Mouse (Mus musculus): ENCODE measurements at regions not wholly inside any gene's neighbourhood (a gene's known extent, or its start where the extent isn't known, plus 50 kb on each side); places are given as distances from the start of the nearest gene placed in this dataset.
A peak's percentile ranks its signal among the peaks of the same experiment; 100 is the strongest.

DNA sequence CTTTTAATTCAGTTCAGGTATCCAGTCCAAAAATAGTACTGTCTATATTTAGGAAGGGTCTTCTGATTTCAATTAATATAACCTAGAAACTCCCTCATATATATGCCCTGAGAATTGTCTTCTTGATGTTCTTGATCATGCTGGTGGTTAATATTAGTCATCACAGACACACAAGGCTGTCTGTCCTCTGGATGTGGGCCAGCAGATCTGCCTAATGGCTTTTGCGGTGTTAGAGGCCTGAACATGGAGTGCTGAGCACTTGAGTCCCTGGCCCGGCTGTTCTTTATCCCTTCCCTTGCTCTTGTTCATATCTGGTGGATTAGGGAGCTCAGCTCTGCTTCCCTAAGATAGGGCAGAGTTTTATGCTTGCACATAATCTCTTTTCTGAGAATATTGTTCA, 315.5 kb upstream of the Cxcr4 start:
- peaks cover 6% of the 10 kb centered on the region; the same call in 1 of the 2 replicates for H3K4me1 ChIP-seq
- DNase-seq (ENCODE audit: extremely low spot score, low spot score), result no peak
- H3K4me3 ChIP-seq, result no peak overlapping the region
- no peaks in the 10 kb centered on the region for H3K9me3 ChIP-seq
- no peaks in the 10 kb centered on the region for H3K27me3 ChIP-seq (ENCODE audit: poor library complexity, severe bottlenecking)
- H3K36me3 ChIP-seq (replicated peaks), result no peaks in the 10 kb centered on the region
- 88% methylated on average over 2 of the region's 2 CpGs for WGBS
- H3K27ac ChIP-seq, result no peak overlapping the region

DNA sequence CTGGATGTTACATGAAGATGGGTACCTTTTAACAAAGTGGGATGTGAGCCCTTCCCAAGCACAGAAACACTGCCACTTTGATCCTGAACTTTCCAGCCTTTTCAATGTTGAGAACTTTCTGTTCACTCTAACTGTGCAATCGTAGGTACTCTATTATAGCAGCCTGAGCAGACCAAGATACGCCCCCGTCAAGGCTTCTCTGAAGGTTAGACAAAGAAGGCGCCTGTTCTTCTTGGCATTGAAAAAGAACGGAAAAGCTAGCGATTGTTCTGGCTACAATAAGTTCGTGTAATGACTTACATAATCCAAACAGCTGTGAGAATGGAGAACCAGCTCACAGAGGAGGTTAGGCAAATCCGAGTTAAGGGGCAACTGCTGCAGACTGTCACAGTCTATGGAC, 305.9 kb upstream of the Cxcr4 start:
- no peaks in the 10 kb centered on the region for H3K4me1 ChIP-seq
- WGBS, result 80% methylated on average over 8 of the region's 8 CpGs
- H3K27ac ChIP-seq, result no peak overlapping the region

DNA sequence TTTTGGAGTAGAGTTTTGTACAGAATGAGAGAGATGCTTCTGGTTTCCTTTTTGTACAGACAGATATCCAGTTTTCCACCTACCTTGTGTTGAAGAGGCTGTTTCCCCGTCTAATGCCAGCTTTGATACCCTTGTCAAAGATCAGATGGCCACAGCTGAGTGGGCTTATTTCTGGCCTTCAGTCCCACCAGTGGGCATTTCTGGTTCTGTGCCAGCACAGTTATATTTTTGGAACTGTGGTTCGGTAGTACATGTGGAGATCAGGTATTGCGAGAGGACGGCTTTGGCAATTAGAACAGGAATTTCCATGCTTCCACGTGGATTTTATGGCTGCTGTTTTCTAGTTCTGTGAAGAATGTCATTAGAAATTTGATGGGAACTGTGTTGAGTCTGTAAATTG, 302.5 kb upstream of the Cxcr4 start:
- no peak for DNase-seq (ENCODE audit: extremely low spot score, low spot score)

More for the DNA sequence above, 305.9 kb upstream of the Cxcr4 start:
- peak; percentile 2 for DNase-seq (ENCODE audit: extremely low spot score, low spot score)
- no peak overlapping the region for H3K4me3 ChIP-seq
- H3K9me3 ChIP-seq, result no peaks in the 10 kb centered on the region
- H3K36me3 ChIP-seq (replicated peaks), result no peaks in the 10 kb centered on the region
- H3K27me3 ChIP-seq (ENCODE audit: poor library complexity, severe bottlenecking), result no peaks in the 10 kb centered on the region

DNA sequence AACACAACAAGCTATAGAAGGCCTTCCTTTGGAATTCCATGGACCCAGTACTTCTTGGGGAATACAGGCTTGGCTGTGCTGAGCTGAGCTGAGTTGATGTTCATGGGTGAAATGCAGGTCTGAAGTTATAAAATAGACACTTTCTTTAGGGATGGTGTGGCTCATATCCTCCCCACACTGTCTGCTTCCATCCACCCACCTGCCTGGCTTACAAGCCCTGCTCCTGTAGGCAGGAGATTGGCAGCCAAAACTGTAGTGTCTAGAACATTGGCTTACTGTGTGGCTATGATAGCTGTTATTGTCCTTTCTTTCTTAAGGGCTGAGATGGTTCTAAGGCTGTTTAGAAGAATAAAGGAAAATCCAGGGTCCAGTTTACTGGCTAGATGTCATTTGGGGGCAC, 286.2 kb upstream of the Cxcr4 start:
- no peak for DNase-seq (ENCODE audit: extremely low spot score, low spot score)
- Histone ChIP-seq H3K9me3 (no peaks in the 10 kb centered on the region), H3K36me3 (replicated peaks) (no peaks in the 10 kb centered on the region), H3K4me1 (no peaks in the 10 kb centered on the region), H3K27ac (no peak overlapping the region), H3K27me3 (ENCODE audit: poor library complexity, severe bottlenecking) (no peaks in the 10 kb centered on the region), H3K4me3 (no peak overlapping the region)

More for the DNA sequence above, 302.5 kb upstream of the Cxcr4 start:
- H3K27me3 ChIP-seq (ENCODE audit: poor library complexity, severe bottlenecking), result no peaks in the 10 kb centered on the region
- H3K36me3 ChIP-seq (replicated peaks), result no peaks in the 10 kb centered on the region
- H3K9me3 ChIP-seq, result no peaks in the 10 kb centered on the region
- H3K27ac ChIP-seq, result no peak overlapping the region
- 89% methylated on average over 5 of the region's 5 CpGs for WGBS
- H3K4me1 ChIP-seq, result no peaks in the 10 kb centered on the region
- H3K4me3 ChIP-seq, result no peak overlapping the region

DNA sequence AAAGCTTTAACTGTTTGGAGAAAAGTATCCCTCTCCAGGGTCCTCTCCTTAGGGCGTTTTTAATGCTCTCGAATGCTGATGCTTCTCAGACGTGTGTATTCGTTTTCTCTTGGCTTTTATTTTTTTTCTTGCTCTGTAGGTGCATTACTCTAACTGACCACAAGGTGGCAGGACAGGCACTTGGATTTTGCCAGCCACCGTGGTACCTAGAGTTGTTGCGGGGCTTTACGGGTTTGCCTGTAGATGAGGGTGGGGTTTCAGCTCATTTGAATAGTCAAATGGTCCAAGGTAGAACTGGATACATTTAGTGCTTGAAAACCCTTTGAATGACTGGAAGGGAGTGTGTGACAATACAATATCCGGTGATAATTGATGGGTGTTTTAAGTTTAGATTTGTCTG, 283.2 kb upstream of the Cxcr4 start:
- H3K27ac ChIP-seq, result no peak overlapping the region
- peak; percentile 59 for DNase-seq (ENCODE audit: extremely low spot score, low spot score)
- no peaks in the 10 kb centered on the region for H3K4me1 ChIP-seq
- no peak overlapping the region for H3K4me3 ChIP-seq
- WGBS, result 14% methylated on average over 8 of the region's 8 CpGs
- H3K9me3 ChIP-seq, result no peaks in the 10 kb centered on the region
- no peaks in the 10 kb centered on the region for H3K36me3 ChIP-seq (replicated peaks)
- no peaks in the 10 kb centered on the region for H3K27me3 ChIP-seq (ENCODE audit: poor library complexity, severe bottlenecking)

DNA sequence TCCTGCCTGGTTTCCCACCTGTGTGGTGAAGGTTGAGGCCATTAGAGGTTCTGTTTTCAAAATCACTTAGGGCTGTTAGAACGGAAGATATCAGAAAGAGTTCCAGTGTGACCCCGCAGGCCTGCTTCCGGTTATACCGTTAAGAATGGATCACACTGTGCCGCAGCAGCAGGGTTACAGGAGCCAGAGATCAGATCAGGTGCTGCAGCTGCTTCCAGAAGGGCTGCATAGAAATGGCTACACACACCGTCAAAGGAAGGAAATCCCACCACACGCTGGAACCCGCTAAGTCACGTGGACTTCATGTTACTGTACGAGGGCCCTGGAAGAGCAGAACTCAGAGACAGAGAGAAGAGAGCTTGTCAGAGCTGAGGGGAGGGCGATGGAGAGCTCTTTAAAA, 282.1 kb upstream of the Cxcr4 start:
- Histone ChIP-seq H3K4me3 (no peak overlapping the region), H3K4me1 (no peaks in the 10 kb centered on the region), H3K36me3 (replicated peaks) (no peaks in the 10 kb centered on the region), H3K27ac (no peak overlapping the region), H3K27me3 (ENCODE audit: poor library complexity, severe bottlenecking) (no peaks in the 10 kb centered on the region), H3K9me3 (no peaks in the 10 kb centered on the region)
- DNase-seq (ENCODE audit: extremely low spot score, low spot score), result no peak
- 89% methylated on average over 11 of the region's 11 CpGs for WGBS

DNA sequence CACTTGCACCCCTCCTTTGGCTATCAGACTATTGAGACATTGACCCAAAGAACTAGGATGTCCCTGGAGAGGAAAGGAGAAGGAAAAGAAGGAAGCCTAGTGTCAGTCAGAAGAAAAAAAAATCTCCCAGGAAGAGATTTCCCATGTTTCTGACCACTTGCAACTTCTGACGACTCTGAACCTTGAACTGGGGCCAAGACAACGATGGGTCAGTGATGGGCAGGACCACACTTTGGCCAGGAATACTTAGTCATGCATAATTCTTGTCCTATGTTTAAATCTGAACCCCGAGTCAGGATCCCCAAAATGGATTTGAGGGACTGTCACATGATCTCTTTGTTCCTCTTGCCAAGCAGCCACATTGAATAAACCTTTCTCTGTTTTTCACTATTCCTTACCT, 276.7 kb upstream of the Cxcr4 start:
- 82% methylated on average over 3 of the region's 3 CpGs for WGBS
- DNase-seq (ENCODE audit: extremely low spot score, low spot score), result no peak
- H3K4me3 ChIP-seq, result no peak overlapping the region
- H3K9me3 ChIP-seq, result no peaks in the 10 kb centered on the region
- H3K27me3 ChIP-seq (ENCODE audit: poor library complexity, severe bottlenecking), result no peaks in the 10 kb centered on the region
- H3K36me3 ChIP-seq (replicated peaks), result no peaks in the 10 kb centered on the region
- no peak overlapping the region for H3K27ac ChIP-seq
- no peaks in the 10 kb centered on the region for H3K4me1 ChIP-seq

DNA sequence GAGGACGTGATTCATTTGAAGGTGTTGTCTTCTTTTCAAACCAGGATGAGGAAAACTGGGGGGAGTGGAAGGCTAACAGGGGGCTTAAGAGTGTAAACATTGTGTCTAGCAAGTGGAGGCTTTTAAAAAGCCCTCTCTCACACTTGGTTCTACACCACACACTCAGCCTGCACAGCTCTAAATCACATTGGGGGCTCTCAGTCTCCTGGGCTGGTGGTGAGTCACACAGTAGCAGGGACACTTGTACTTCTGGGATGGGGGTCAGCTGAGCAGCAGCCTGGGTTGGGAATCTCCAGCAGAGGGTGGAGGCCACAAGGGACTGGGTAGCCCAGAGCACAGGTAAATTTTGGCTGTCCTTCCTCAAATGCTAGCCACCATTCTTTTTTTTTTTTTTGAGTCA, 268.4 kb upstream of the Cxcr4 start:
- Histone ChIP-seq H3K9me3 (no peaks in the 10 kb centered on the region), H3K4me3 (peak overlapping the region; percentile 22; the same call in 1 of the 2 replicates), H3K27me3 (ENCODE audit: poor library complexity, severe bottlenecking) (peaks cover 4% of the 10 kb centered on the region; the same call in 1 of the 2 replicates), H3K27ac (peak overlapping the region; percentile 63), H3K4me1 (peaks cover 22% of the 10 kb centered on the region), H3K36me3 (replicated peaks) (no peaks in the 10 kb centered on the region)
- DNase-seq (ENCODE audit: extremely low spot score, low spot score), result no peak
- WGBS, result 10% methylated on average over 1 of the region's 1 CpGs

DNA sequence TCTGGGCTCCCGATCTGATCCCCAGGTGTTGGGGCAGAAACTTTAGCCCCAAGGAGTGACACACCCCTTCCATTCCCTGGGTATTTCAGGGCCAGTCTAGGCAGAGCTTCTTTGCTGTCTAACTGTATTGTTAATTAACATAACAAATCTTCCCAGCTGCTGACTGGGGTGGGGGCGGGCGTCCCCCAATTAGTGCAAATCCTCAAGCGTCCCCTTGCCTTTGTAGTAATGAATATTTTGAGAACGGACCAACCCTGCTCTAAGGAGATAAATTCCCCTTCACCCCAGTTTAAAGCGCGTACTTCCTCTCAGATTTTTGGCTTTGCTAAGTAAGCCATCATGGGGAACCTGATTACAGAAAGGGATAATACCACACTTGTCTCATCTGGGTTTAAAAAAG, 268.0 kb upstream of the Cxcr4 start:
- DNase-seq (ENCODE audit: extremely low spot score, low spot score), result no peak
- 3% methylated on average over 7 of the region's 7 CpGs for whole genome bisulfite sequencing
- Histone ChIP-seq H3K4me3 (peak overlapping the region; percentile 22), H3K27me3 (ENCODE audit: poor library complexity, severe bottlenecking) (peaks cover 4% of the 10 kb centered on the region; the same call in 1 of the 2 replicates), H3K9me3 (no peaks in the 10 kb centered on the region), H3K36me3 (replicated peaks) (no peaks in the 10 kb centered on the region), H3K4me1 (peaks cover 25% of the 10 kb centered on the region), H3K27ac (peak overlapping the region; percentile 63)

DNA sequence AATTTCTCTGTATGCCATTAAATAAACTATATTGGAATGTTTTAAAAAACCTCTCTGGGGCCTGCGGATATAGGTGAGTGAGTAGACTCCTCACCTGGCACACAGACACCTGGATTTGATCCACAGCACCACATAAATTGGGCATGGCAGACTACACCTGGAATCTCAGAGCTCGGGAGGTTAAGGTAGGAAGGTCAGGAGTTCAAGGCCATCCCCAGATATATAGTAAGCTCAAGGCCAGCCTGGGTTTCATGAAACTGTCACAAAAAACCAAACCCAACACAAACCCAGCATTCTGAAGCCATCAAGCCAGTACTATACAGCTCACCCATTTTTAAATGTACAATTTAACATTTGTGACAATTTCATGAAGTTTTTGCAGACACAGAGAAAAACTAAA, 266.6 kb upstream of the Cxcr4 start:
- WGBS, result 93% methylated on average over 2 of the region's 2 CpGs

DNA sequence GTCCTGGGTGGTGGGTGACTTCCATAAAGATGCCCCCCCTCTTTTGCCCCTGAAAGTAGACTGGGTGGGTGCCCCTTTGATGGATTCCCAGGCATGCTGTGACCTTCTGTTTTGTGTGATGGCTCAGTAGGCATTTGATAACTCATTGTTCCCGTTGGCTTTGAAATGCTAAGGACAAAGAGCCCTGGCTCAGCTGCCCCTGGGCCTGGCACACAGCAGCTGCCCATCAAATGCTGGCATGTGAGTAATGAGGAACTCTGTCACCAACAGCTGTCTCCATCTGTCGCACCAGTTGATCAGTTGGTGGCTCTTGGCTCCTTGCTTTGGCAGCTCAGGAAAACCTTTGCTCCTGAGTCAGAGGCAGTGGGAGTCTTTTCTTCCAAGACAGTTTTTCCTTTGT, 264.8 kb upstream of the Cxcr4 start:
- no peaks in the 10 kb centered on the region for H3K9me3 ChIP-seq
- no peak overlapping the region for H3K27ac ChIP-seq
- 69% methylated on average over 2 of the region's 2 CpGs for WGBS
- H3K27me3 ChIP-seq (ENCODE audit: poor library complexity, severe bottlenecking), result peaks cover 4% of the 10 kb centered on the region; the same call in 1 of the 2 replicates
- DNase-seq (ENCODE audit: extremely low spot score, low spot score), result no peak
- H3K36me3 ChIP-seq (replicated peaks), result no peaks in the 10 kb centered on the region
- peaks cover 32% of the 10 kb centered on the region for H3K4me1 ChIP-seq
- no peak overlapping the region for H3K4me3 ChIP-seq

More for the DNA sequence above, 266.6 kb upstream of the Cxcr4 start:
- peaks cover 32% of the 10 kb centered on the region for H3K4me1 ChIP-seq
- H3K27ac ChIP-seq, result no peak overlapping the region
- DNase-seq (ENCODE audit: extremely low spot score, low spot score), result no peak
- no peaks in the 10 kb centered on the region for H3K9me3 ChIP-seq
- no peaks in the 10 kb centered on the region for H3K36me3 ChIP-seq (replicated peaks)
- no peak overlapping the region for H3K4me3 ChIP-seq
- H3K27me3 ChIP-seq (ENCODE audit: poor library complexity, severe bottlenecking), result peaks cover 4% of the 10 kb centered on the region; the same call in 1 of the 2 replicates

DNA sequence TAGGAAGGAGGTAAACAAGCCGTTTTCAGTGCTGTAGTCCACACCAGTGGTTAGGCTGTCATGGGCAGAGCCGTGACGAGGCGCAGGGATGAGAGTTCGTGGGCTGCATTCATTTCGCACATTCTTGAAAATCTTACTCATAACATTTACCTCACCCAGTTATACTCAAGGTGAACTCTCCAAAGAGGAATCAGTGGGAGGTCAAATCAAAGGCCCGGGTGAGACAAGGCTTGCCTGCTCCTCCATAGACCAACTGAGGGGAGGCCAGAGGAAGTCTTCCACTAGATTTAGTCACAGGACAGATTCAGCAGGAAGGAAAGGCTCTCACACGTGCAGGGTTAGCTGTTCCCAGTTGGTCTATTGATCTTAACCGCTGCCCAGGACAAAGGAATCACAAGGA, 262.6 kb upstream of the Cxcr4 start:
- Histone ChIP-seq H3K27ac (no peak overlapping the region), H3K4me3 (no peak overlapping the region), H3K9me3 (no peaks in the 10 kb centered on the region), H3K36me3 (replicated peaks) (no peaks in the 10 kb centered on the region), H3K27me3 (ENCODE audit: poor library complexity, severe bottlenecking) (peaks cover 1% of the 10 kb centered on the region; the same call in 1 of the 2 replicates), H3K4me1 (peaks cover 20% of the 10 kb centered on the region)
- WGBS, result 58% methylated on average over 9 of the region's 9 CpGs
- no peak for DNase-seq (ENCODE audit: extremely low spot score, low spot score)

DNA sequence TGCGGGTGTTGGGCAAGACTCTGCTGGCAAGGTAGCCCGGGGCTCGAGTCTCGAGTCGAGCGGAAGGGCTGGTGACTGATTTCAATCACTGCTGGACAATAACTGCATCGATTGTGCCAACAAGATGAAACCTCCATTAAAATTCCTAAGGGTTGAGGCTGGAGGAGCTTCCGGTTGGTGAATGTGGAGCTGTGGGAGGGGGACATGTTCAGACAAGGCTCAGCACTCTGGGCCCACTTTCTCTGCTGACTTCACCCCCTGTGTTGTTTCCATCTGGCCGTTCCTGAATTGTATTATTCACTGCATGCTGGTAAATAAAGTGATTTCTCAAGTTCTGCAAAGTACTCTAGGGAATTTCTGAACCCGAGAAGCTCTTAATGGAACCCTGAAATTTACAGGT, 261.2 kb upstream of the Cxcr4 start:
- no peaks in the 10 kb centered on the region for H3K27me3 ChIP-seq (ENCODE audit: poor library complexity, severe bottlenecking)
- H3K27ac ChIP-seq, result no peak overlapping the region
- no peak overlapping the region for H3K4me3 ChIP-seq
- DNase-seq (ENCODE audit: extremely low spot score, low spot score), result no peak
- H3K4me1 ChIP-seq, result peaks cover 14% of the 10 kb centered on the region
- H3K9me3 ChIP-seq, result no peaks in the 10 kb centered on the region
- no peaks in the 10 kb centered on the region for H3K36me3 ChIP-seq (replicated peaks)
- 91% methylated on average over 10 of the region's 10 CpGs for WGBS

DNA sequence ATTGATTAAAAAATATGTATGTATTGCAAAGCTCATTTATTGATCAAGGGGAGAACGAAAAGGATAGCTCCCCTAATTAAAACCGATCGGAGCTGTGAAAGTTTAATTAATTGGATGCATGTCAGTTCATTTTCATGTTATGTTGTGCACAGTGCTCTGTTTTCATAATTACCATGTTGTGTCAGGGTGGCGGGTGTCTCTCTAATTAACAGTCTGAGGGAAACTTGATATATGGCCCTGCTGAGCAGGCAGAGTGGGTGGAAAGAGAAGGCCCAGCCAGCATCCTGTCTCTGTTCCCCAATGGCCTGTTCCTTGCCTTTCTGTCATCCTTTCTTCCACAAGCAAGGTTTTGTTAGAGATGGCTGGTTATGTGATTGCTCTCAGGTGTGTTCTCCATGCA, 245.3 kb upstream of the Cxcr4 start:
- Histone ChIP-seq H3K4me3 (no peak overlapping the region), H3K9me3 (no peaks in the 10 kb centered on the region), H3K4me1 (peaks cover 21% of the 10 kb centered on the region), H3K27me3 (ENCODE audit: poor library complexity, severe bottlenecking) (no peaks in the 10 kb centered on the region), H3K36me3 (replicated peaks) (no peaks in the 10 kb centered on the region), H3K27ac (no peak overlapping the region)
- 83% methylated on average over 4 of the region's 4 CpGs for WGBS
- DNase-seq (ENCODE audit: extremely low spot score, low spot score), result no peak
